Mouse (Mus musculus) kidney, adult 8-10 months (tissue): Measurements from ENCODE around the gene Shkbp1.

Source experiments
- DNase-seq, 2 experiments: peaks; one replicate each; pipeline ENCODE4 v3.0.0; 2022

The Shkbp1 gene

DNA sequence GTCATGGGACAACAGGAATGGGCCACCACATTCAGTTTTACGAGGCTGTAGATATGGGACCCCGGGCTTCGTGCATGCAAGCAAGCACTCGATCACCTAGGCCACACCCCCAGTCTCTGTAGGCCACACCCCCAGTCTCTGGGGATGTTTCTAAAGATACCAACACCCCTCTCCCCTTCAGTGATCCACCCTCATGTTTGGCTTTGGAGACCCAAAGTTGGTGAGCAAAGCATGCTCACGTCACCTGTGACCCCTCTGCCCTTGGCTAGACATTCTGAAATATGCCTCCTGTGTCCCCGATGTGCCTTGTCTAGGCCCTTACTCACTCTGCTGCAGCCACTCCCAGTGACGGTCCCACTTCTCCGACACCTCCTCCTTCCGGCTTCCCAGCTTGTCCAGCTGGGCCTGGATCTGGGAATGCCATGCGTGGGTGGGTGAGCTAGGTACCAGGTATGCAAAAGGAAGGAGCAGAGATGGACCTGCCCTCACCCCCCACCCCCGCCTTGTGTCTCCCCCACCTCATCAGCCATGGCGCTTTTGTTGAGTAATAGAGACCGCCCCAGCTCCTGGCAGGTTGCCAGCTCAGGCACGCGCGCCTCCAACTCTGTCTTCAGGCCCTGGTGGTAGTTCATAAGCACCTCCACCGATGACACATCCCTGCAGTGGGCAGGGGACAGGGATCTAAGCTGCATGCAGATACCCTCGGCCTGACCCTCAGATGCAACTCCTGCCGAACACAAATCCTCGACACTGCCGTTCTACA is 10.4 kb upstream of the Shkbp1 start:
- no peak for DNase-seq

DNA sequence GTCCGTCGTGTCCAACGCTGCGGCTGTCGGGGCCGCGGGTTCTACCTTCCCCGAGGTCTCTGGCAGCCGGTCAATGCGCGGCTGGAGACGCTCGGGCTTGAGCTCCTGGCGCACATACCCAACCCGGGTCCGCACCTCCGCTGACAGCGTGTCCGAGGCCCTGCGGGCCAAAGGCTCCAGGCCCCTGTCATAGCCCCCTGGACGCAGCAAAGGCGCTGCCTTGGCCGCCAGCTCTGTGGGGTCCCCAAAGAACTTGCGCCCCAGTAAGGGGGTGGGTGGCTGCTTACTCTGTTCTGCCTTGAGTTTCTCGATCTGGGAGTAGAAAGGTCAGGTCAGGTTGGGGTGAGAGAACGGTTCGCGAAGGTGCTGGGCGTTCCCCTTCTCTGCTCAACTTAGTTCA is 8.6 kb upstream of the Shkbp1 start:
- no peak for DNase-seq

DNA sequence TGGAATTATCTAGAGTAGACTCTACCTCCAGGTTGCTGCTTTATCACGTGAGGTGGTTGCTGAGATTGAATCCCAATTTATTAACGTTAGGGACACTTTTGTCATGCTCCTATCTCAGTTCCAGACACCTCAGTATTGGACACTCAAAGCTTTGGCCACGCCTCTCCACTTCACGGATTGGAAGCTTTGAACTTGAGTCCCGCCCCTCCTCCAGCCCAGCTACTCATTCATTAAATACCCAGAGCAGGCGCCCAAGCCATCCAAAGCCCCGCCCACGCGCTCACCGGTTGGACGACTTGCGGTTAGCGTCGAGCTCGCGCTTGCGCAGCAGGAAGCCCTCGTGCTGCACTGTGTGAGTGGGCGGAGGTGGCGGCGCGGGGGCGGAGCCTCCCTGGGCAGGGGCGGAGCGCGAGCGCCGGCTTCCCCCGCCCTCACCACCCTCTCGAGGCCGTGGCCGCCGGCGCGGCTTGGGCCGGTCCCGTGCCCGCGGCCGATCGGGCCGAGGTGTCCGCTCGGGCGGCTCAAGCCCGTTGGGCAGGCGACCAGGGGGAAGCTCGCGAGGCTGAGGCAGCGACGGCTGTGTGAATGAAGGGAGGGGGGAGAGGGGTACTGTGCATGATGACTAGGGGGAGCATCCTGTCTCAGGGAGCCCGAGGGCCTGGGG is 5.6 kb upstream of the Shkbp1 start:
- peak; percentile 100 for DNase-seq

DNA sequence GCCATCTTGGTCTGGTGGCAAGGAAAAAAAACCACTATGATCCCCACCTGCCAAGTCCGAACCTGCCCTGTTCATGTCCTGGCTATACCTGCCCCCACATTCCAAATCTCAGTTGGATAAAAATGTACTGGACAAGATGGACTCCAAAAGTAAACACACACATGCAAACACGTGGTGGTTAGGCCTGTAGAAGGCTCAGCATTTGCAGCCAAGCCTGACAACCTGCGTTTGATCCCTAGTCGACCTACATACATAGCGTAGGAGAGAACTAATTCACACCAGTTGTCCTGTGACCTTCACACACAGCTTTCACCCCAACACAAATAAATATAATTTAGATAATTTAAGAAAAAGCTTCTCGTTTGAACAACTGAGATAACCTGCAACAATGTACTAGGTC is 4.9 kb upstream of the Shkbp1 start:
- DNase-seq: no peak

DNA sequence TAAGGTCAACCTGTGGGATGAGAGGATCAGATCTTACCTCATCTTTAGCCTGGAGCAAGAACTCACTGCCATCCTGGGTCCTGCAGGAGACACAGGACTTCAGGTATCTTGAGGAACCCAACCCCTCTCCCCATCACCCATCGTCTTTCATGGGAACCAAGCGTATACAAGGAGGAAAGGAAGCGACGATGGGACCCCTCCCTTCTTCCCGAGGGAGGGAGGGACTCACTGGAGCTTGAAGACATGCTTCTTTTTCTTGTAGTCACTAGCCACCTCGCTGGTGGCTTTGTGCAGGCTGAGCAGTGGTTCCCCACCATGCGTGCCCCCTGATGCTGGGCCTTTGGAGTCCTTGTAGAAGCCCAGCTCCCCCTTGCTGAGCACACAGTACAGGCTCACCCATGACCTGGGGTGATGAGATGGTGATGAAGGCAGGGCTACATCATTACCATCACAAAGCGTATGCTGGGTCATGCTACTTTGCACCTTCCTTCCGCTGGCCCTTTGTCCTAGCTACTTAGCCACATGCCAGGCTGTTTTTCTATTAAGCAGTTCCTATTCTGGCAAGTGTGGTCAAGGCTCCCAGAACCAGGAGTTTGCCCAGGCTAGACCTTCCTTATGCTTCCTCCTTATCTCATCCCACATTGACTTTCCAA is 4.0 kb upstream of the Shkbp1 start:
- no peak for DNase-seq

DNA sequence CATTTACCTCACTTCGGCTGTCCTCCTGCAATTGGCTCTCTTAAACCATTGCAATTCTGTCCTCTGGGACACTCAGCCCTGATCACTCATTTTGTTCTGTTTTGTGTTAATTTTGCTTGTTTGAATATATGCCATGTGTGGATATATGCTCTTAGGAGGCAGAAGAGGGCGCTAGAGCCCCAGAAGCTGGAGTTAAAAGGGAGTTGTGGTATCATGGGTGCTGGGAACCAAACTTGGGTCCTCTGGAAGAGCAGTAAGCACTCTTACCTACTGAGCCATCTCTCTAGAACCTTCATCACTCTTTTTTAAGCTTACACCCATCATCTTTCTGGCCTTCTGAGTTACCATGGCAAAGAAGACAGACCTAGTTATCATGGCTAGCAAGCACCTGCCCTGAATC is 3.3 kb upstream of the Shkbp1 start:
- no peak for DNase-seq

DNA sequence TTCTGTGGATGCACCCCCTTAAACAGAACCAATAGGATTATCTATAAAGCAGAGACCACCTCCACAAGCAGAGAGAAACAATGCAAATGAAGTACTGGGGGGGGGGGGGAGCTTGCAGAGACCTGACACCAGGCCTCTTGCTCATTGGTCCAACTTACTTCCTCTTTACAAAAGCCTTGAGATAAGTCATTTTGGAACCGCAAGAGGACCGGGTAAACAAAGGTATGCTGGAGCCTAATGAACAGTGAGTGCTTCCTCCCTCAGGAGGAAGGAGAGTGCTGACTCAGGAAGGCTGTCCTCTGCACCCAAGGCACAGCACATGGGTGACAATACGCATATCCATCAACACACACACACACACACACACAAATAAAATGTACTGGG is 1.8 kb upstream of the Shkbp1 start:
- no peak for DNase-seq

DNA sequence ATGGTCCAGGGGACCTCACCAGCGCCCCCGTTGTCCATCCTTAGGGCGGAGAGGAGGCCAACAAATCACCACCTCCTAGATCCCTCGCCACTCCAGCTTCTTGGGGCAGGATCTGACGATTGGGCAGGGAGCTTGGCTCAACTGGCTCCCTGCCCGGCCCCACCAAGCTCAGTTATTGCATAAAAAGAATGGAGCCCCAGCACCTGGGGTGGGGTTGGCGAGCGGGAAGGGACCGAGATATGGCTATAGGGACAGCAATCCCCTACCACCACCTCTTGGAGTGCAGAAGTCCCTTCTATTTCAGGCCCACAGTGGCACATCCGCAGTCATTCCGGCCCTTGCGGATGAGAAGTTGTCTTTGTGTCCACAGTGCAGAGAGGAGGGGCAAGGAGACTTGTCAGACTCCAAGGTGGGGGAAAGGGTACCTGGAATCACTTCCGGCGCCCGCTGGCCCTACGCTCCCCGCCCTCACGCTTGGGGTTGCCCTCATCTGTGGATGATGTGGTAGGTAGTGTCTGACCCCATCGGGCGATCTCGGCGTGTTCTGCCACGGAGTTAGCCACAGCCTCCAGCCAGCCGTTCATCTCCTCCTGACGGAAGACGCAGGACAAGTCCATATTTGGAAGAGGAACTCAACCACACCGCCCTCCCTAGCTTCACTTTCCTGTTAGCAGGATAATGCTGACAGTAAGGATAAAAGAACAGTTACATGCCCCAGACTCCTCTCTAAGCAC is 1.2 kb upstream of the Shkbp1 start, which contains the start of gene Gm20479:
Gene Gm20479 (minus strand): TSS at position 559 of the 734 bp plus-strand sequence.
- DNase-seq: peak in 1 of 2 experiments; percentile 34

DNA sequence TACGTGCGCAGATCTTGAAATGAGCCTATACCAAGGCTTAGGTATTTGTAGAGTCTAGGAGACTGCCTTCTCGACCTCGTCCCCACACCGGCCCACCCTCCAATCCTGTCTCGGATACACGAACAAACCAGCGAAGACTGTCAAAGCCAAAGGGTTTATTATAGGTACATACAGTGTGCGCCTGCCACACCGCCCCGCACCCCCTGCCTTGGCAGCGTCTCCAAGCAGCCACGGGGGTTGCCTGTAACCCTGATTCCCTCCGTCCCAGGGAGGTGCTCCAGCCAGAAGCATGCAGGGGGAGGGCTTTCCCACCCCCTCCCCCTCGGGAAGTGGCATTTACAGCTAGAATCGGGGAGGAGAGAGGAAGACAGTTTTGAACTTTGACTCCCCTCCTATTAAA is 429 bp upstream of the Shkbp1 start:
- peak; percentile 40 to 44 for DNase-seq

DNA sequence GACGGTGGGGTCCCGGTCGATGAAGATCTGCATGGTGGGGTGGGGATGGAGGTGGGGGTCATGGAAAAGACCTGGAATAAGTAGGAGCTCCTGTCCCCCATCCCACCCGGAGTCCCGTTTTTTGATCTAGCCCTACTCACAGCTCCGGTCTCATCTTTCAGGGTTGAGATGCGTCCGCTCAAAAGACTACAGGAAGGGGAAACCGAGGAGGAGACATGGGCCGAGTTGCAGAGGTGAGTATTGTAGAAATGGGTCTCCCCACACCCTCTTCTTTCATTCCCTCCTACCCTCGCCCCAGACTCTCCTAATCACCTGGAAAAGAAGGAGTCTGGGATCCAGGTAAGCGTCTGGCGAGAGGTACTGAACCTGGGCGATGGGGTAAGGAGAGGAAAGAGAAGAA is 558 bp downstream of the Shkbp1 start:
- DNase-seq: no peak

DNA sequence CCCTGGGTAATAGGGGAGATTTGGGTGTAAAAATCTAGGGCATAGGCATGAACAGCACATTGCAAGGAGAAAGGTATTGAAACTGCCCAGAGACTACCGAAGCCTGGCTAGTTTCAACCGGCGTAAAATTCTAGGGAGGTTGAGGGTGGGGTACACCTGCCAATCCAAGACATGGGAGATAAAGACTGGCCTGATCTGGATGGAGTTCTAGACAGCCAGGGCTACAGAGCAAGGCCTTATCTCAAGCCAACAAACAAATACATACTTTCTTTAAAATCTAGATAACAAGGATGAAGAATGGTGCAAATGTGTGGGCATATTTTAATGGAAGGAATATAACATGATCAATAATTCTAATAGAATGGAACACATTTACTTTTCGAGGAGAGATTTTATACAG is 1.0 kb downstream of the Shkbp1 start:
- no peak for DNase-seq

DNA sequence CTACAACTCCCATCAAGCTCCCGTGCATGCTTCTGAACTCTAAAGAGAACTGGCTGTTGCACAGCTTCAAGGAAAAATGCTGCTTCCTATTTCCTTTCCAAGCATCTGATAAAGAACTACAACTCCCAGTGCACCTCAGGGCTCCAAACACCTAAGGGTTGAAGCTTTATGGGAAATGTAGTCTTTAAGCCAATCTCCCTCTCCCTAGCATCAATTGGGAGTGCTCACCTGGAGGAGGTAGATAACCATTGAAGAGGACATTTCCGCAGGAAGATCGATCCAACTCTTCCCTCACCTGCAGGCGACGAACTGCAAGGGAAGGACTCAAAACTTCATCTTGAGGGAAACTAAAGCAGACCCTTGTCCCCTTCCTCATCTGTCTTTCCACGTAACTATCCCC is 1.7 kb downstream of the Shkbp1 start:
- DNase-seq: peak in 1 of 2 experiments; percentile 67

DNA sequence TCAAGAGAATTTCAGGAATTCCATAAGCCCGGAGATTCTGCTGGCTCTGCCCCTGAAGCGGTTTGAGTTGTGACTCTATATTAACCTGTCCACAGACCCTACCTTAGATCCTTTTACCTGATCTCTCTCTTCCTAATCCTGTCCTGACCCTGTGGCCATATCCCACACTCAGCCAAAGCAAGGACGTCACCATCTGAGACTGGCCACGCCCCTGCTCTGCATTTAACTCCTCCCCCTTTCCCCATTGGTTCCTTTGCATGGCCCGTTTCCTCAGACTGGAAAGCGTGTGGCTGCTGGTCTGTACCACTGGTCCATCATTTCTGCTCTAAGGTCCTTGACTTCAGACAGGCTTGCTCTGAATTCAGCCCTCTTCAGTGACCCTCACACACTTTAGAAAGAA is 10.4 kb downstream of the Shkbp1 start:
- DNase-seq: no peak

DNA sequence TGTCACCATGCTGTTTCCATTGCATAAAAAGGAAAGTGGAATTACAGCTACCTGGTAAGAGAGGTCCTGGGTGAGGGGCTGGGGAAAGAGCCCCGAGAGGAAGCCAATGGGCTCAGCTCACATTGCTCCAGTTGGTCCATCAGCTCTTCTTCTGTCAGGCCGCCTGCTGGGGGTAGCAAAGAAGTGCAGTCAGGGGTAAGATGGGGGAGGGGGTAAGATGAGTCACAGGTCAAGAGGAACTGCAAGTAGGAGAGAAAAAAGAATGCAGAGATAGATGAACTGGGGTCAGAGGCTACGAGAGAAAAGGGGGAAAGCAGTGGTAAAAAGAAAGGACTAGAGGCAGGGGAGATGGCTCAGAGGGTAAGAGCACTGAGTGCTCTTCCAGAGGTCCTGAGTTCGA is 13.2 kb downstream of the Shkbp1 start:
- DNase-seq: no peak

DNA sequence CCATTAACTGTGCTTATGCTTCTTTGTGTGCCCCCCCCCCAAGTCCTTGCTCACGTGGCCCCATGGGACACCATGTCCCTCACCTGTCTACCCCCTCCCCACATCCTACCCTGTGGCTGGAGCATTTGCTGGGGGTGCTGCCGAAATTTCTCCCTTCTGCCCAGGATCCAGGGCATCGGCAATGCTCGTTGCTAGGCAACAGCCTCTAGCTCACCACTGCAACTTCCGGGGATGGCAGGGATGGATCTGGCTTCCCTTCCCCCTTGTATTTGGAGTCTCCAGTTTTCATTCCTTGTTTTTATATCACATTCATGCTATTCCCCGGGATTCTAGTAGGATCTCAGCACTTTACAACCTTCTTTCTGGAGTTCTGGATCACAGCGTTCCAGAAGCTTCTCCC is 16.3 kb downstream of the Shkbp1 start:
- DNase-seq: no peak

DNA sequence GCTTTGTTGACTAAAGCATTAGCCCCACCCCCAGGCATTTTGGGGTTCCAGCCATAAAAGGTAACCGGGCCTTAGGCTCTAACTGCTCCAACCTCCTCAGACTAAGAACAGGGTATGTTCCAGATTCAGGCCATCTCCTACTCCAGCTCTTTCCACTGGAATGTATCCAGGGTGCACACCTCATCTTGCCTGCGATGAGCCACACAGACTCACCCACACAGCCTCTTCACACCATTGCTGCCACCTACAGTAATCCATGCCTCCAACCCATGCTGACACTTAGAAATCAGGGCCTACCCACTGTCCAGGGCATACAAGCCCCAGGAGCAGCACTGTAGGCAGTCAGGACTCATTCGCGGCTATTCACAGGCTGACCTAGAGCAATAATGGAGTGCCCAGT is 16.7 kb downstream of the Shkbp1 start:
- no peak for DNase-seq

DNA sequence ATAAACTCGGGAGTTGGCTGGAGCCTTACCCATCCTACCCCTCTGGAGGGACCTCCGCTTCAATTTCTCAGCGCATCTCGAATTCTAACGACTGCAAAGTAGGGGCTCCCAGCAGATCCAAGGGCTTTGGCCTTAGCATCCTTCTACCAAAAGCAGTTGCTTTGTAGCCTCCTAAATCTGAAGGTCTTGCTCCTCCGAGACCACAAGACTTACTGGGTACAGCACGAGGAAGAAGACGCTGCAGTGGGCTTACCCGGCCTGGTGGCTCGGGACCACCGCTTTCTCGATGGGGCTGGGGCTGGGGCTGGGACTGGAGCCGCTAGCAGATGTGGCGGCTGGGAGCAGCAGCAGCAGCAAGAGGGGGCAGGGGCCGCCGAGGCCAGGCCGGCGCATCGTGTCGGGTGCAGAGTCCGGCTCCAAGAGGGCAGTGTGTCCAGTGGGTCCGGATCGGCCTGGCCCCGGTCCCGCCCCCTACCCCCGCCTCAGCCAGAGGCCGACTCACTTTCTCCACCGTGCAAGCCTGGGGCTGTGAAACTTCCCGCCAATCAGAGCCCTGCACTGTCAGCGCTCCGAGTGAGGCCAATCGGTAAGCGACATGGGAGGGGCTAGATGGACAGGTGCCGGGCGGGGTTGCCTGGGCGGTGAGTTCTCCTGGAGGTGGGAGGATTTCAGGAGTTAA is 18.5 kb downstream of the Shkbp1 start, which contains the start of gene Ltbp4:
Gene Ltbp4 (minus strand): TSS at position 518 of the 679 bp plus-strand sequence.
- peak; percentile 79 to 85 for DNase-seq

DNA sequence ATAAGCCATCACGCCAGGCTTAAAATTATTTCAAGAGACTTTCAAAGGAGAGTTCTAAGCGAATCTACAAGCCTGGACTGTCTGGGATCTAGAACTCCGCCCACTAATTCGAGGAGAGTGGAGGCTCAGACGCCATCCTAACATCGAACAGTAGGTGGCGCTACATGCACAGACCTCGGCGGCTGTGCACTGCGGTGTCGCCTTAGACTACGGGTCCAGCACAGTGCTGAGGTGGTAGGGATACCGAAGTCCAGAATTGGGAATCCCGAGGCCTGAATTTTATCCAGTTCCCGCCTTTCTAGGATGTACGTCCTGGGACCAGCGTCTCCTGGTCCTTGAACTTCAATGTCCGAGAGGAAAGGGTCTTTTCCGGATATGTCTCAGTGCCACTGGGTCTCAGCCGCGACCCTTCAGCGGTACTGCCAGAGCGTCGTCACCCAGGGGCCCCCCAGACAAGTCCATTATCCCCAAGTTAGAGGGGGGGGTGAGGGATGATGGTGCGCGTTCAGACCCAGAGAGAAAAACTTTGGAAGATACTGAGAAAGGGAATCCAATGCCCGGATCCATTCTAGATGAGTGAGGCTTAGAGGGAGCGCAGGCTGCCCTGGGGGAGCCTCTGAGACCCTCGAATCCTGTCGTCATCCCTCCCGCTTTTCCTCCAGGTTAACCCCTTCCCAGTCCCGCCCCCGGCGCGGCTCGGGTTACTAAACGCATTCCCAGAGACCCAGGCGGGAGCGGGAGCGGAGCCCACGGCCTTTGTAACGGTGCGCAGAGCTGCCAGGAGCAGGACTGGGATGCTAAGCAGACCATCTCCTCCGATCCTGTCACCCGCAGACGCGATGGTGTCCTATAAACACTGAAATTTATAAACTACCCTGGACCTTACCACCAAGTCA is 19.6 kb downstream of the Shkbp1 start:
- peak; percentile 80 to 93 for DNase-seq

DNA sequence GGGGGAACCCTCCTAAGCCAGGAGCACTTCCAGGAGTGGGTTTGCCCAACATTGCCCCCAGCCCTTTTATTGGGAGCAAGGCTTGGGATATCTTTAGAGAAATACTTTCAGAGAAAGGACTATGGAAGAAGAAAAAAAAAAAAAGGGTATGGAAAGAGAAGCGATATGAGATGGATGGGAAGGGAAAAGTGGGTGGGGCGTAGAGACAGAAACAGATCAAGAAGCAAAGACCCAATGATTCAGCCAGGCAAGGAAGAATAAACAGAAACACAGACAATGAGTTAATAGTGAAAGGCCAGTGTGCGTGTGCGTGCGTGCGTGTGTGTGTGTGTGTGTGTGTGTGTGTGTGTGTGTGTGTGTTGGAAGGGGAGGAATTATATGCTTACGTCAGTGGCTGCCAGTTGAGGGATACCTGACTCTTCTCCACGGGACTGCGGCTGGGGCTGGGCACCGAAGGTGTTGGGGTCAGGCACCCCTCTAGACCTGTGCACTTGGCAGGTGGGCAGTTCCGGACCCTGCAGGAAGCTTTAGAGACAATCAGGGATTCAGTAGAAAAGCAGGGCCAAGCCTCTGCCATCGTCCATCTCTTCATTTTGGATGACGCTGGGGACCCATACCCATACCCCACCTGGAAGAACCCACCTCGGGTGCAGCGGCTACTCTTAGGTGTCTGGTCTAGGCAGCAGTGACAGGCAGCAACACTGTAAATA is 20.7 kb downstream of the Shkbp1 start:
- DNase-seq: no peak

DNA sequence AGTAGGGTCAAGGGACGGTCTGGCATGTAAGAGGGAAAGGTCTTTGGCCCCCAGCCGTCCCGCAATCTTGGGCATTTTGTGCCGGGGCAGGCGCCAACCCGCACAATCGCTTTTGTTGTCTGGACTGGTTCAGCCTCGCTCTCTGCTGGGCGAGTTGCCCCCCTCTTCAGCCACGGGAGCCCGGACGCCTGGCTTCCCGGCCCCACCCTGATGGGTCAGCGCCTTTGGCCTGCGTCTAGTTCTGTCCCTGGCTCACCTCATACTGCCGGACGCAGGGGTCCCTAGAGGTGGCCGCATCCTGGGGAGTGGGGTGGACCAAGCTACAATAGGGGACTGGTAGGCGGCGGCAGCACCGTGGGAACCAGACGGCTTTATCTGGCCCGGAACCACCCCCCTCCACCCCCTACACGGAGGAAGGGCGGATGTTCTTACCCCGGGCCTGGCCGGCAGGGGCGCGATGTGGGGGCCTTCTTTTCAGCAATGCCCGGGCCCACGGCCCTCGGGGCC is 21.4 kb downstream of the Shkbp1 start:
- DNase-seq: no peak
